10 mouse cellular contexts compared by ENCODE assay signal in the genomic region with DNA sequence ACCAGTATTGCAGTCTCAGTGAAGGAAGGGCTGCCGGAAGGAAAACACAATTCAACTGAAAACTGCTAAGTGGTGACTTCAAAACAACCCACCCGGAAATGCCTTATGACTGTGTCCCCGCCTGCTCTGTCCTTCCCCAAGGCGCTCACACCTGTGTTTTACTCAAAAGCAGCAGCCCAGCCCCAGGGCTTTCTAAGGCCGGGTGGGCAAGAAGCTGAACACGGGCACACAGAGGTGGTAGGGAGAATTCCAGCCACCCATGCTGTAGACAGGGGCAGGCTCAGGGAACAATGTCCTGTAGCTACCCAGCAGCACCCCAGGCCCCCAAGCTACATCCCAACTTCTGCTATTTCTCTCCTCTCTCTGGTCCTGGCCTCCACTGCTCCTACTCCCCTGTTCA. TPM values are rescaled to one million over a fixed set of nuclear protein-coding genes. Genes with fewer than 3 reads are reported as not detected.
DNase-seq lines count a peak whose midpoint lies in the region; TF ChIP-seq lines count a peak whose summit lies in the region.
"Had no signal": no experiment of that assay in that cellular context is flagged by ENCODE, and none has a peak within 500 bp of the region (broad histone marks: within the 10 kb centered on the region; RNA-seq: fewer than 3 reads in every experiment).

No protein-coding gene starts in this region.

- H3K4me1 ChIP-seq in small intestine, adult 2 months (ENCODE audit: control insufficient read depth, insufficient read depth, insufficient read length, low read length) = peaks cover 37% of the 10 kb centered on the region

- no peaks in the 10 kb centered on the region for H3K27me3 ChIP-seq in small intestine, adult 2 months (ENCODE audit: control insufficient read depth, insufficient read depth, low read length)
- H3K27me3 ChIP-seq: heart, embryonic 15.5 days; stomach, embryonic 15.5 days had no signal

- no peak for TF ChIP-seq POLR2A in small intestine, adult 2 months (IDR thresholded peaks at IDR 0.05; ENCODE audit: low read depth, low read length)

- intact Hi-C loops in left cerebral cortex, postnatal 4 days (cut with DNase I) = no loop called here
- intact Hi-C loops in left cerebral cortex, adult 2 months (cut with DNase I) = loop anchor here (10.0 kb wide), 1 partner anchor 381 kb away; no protein-coding TSS in a partner anchor

- DNase-seq in spleen, adult 18-20 months = peak; percentile 24 to 39
- DNase-seq in spleen, adult 12 weeks (ENCODE audit: low spot score) = no peak
- peak; percentile 90 for DNase-seq in induced T-regulatory cell, adult 2 months (ENCODE audit: low read depth)
- no peak for DNase-seq in left cerebral cortex, postnatal 4 days
- DNase-seq in ovary, adult 18-20 months (ENCODE audit: low spot score) = no peak
- no peak for DNase-seq in left cerebral cortex, adult 2 months (ENCODE audit: extremely low spot score in 1 of 2, low spot score in 2 of 2)
- DNase-seq: lung, postnatal 4 days had no signal

- no peak overlapping the region for H3K4me3 ChIP-seq in small intestine, adult 2 months (ENCODE audit: low read depth, low read length)
- no peak overlapping the region for H3K4me3 ChIP-seq in left cerebral cortex, adult 2 months
- H3K4me3 ChIP-seq: heart, embryonic 15.5 days; stomach, embryonic 15.5 days had no signal

- peaks cover 3% of the 10 kb centered on the region for H3K36me3 ChIP-seq in small intestine, adult 2 months (ENCODE audit: control insufficient read depth, insufficient read depth, low read length)
- H3K36me3 ChIP-seq: heart, embryonic 15.5 days; stomach, embryonic 15.5 days had no signal

- WGBS in small intestine, adult 2 months = 52% methylated on average over 6 of the region's 6 CpGs

- TF ChIP-seq CTCF in small intestine, adult 2 months (IDR thresholded peaks at IDR 0.05; ENCODE audit: extremely low read depth, insufficient read length, insufficient replicate concordance, low read depth, low read length) = no peak
- TF ChIP-seq CTCF in left cerebral cortex, adult 2 months (IDR thresholded peaks at IDR 0.05) = no peak

- peak overlapping the region; percentile 52 for H3K27ac ChIP-seq in small intestine, adult 2 months (ENCODE audit: insufficient read depth, low read depth, low read length)
- H3K27ac ChIP-seq in left cerebral cortex, adult 2 months = no peak overlapping the region
- H3K27ac ChIP-seq: heart, embryonic 15.5 days; stomach, embryonic 15.5 days had no signal

RNA-seq across cellular contexts. Expression of gene Gm12216, which starts 13.4 kb away (rescaled TPM):
- 5.8 and 12.4 TPM in 2 replicates for polyA plus RNA-seq in small intestine, adult 2 months (2012; rRNA removed)
- 1 to 10 TPM; 1.1 to 1.3 TPM for total RNA-seq in left cerebral cortex, postnatal 4 days (2021)
- 1 to 10 TPM; 3.0 to 5.9 TPM for total RNA-seq in left cerebral cortex, adult 2 months (2021)

RNA-seq across cellular contexts. Expression of gene Slc22a5, which starts 45.8 kb away (rescaled TPM):
- polyA plus RNA-seq in small intestine, adult 2 months (2012; rRNA removed) = 22.1 and 44.2 TPM in 2 replicates
- 10 to 100 TPM; 17.2 to 19.6 TPM for total RNA-seq in left cerebral cortex, postnatal 4 days (2021)
- total RNA-seq in left cerebral cortex, adult 2 months (2021) = 10 to 100 TPM in 1 of 2 experiments, 1 to 10 TPM in 1; 9.5 to 10.5 TPM

Comparison
In these comparisons a context has a peak if more than half of its experiments do, and no peak if none do; other contexts are left out.
1. DNase-seq: peak in spleen, adult 18-20 months (2 of 2) and induced T-regulatory cell, adult 2 months (single experiment); none in spleen, adult 12 weeks (single experiment), left cerebral cortex, postnatal 4 days (single experiment), ovary, adult 18-20 months (single experiment) and left cerebral cortex, adult 2 months (0 of 2).